Mouse (Mus musculus) adrenal gland, postnatal 10 days (tissue): Measurements from ENCODE around the gene Fam135a. TPM values are rescaled to one million over a fixed set of nuclear protein-coding genes. Genes with fewer than 3 reads are reported as not detected.

ENCODE experiments used
- total RNA-seq, 2 experiments: library from RNA; stranded (reverse); gene quantifications; 2 replicates each; pipeline ENCODE4 v1.2.3; 2021

Gene Fam135a
- total RNA-seq, 2 experiments from 2014 or later, result 18.4 to 23.8 TPM

Other genes starting within 250 kb of the Fam135a start
- 10 to 100 TPM; 72.0 to 72.7 TPM for gene Smap1, start 178.0 kb downstream of the Fam135a start, total RNA-seq
- 10 to 100 TPM; 62.3 to 75.4 TPM for gene Sdhaf4, start 94.7 kb downstream of the Fam135a start, total RNA-seq
- 1 to 10 TPM in 1 of 2 experiments, not detected in 1; 1.2 TPM for gene Col9a1, start 77.3 kb upstream of the Fam135a start, total RNA-seq